Mouse (Mus musculus) cerebellum, adult 2 months (tissue): ENCODE measurements at regions not wholly inside any gene's neighbourhood (a gene's known extent, or its start where the extent isn't known, plus 50 kb on each side); places are given as distances from the start of the nearest gene placed in this dataset.

Source experiments
- DNase-seq, 2 experiments: peaks; one replicate each; pipeline ENCODE4 v3.0.0; 2021
- H3K27ac ChIP-seq: fragments of 200-500 bp; 2 replicates; pipeline ENCODE4 v1.5.1; 2012; ENCODE audit warnings: low read length, control low read depth, inconsistent platforms; ENCODE audit not compliant: insufficient read depth
- H3K27me3 ChIP-seq: fragments of 200-500 bp; 2 replicates; pipeline ENCODE4 v1.6.1; 2012; ENCODE audit warnings: inconsistent platforms, mild to moderate bottlenecking, low read length, moderate library complexity; ENCODE audit not compliant: control insufficient read depth, insufficient read depth
- H3K4me1 ChIP-seq: fragments of 200-500 bp; 2 replicates; pipeline ENCODE4 v1.6.1; 2011; ENCODE audit warnings: low read length; ENCODE audit not compliant: control insufficient read depth, insufficient read depth
- H3K4me3 ChIP-seq: fragments of 200-500 bp; replicated peaks from 2 replicates; pipeline ENCODE3; 2011; ENCODE audit warnings: mild to moderate bottlenecking, low read depth, low read length, control low read depth; ENCODE audit not compliant: insufficient read depth
- CTCF ChIP-seq: fragments of 200-500 bp; IDR thresholded peaks from 2 replicates; pipeline ENCODE4 v1.5.1; 2011; ENCODE audit warnings: low read depth, mild to moderate bottlenecking, control low read depth, low read length, moderate library complexity, borderline replicate concordance; ENCODE audit not compliant: insufficient read depth
- POLR2A ChIP-seq: fragments of 200-500 bp; IDR thresholded peaks from 2 replicates; pipeline ENCODE4 v1.6.1; 2011; ENCODE audit warnings: low read length, control low read depth, borderline replicate concordance; ENCODE audit not compliant: insufficient read depth
- WGBS: fragments of 180-500 bp; shearing (Covaris S2); methylation state at CpG from one replicate; pipeline ENCODE4 v1.1.7; 2018; 5-methylcytosine and 5-hydroxymethylcytosine counted together

DNA sequence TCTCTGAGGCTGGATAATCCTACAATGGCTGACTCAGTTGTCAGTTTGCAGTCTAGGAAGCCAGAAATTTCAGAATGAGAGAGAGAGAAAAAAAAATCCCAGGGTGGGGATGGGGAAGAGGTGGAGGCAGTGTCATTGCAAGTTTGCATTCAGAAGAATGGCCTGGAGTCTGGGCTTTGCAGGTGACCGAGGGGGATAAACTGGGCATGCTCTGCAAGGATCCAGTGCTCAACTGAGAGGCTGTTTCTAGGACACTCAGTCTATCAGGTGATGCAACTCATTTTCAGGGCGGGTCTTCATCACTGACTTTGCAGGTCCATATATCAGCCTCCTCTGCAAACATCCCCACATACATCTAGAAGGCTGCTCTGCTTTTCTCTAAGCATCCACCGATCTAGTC lies 256.7 kb downstream of the Dact1 start:
- Histone ChIP-seq H3K27me3 (no peaks in the 10 kb centered on the region), H3K4me3 (no peak overlapping the region), H3K27ac (no peak overlapping the region), H3K4me1 (no peaks in the 10 kb centered on the region)
- TF ChIP-seq CTCF (no peak), POLR2A (no peak)
- no peak for DNase-seq
- WGBS: 95% methylated on average over 3 of the region's 3 CpGs

DNA sequence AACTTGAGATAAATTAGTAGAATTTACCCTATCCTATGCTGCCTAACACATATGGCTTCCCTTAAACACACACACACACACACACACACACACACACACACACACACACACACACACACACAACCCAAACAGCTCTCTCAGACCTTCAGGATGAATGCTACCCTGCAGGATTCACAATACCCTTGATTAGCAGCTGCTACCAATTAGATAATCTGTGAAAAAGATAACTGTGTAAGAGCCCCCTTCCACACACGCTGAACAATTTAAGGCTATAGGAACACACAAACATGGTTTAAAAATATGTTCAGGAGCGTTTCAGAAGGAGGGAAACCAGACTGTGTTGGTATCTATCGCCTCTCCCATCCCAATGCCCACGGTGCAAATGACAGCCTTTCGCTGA lies 258.6 kb downstream of the Dact1 start:
- no peak for TF ChIP-seq CTCF
- H3K27ac ChIP-seq: no peak overlapping the region
- DNase-seq: no peak
- no peak overlapping the region for H3K4me3 ChIP-seq
- no peaks in the 10 kb centered on the region for H3K27me3 ChIP-seq
- 88% methylated on average over 5 of the region's 5 CpGs for WGBS
- H3K4me1 ChIP-seq: no peaks in the 10 kb centered on the region

DNA sequence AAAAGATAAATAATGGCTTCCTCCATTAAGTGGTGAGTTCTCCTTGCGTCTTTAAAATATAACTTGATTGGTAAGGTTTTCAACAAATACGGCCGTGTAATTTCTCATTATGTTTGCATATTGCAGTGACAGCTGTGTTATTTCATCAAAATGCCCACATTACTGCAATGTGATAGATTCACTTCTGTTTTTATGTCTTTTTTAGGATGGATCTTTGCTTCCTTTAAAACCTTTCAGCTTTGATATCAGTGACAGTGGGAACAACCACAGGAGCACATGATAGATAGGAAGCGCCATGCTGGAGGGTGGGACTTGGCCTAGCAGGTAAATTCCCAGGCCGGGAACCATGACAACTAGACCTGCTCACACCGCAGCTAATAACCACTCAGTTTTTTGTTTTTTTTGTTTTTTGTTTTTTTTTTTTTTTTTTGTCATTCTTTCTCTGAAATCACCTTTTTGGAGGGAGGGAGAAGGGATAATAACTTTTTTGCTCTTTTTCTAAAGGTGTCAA lies 259.3 kb downstream of the Dact1 start:
- H3K27ac ChIP-seq: no peak overlapping the region
- H3K4me1 ChIP-seq: no peaks in the 10 kb centered on the region
- DNase-seq: no peak
- TF ChIP-seq POLR2A (no peak), CTCF (no peak)
- H3K4me3 ChIP-seq: no peak overlapping the region
- H3K27me3 ChIP-seq: no peaks in the 10 kb centered on the region
- 89% methylated on average over 6 of the region's 6 CpGs for WGBS

DNA sequence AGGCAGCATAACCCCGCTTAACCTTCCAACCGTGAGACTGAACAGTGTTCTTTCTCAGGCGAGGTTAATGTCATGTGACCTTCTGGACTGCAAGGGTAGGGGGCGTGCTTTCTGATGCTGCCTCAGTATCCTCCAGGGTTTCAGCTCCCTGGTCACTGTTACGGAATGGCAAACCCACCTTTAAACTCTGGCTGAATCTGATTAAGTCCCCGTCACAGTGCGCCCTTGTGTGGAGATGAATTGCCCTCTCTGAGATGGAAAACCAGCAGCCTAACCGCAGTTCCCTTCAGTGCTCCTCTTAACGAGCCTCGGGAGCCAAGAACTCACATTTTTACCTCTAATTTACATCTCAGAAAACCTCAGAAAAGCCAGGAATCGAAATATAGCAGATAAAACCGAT lies 260.0 kb downstream of the Dact1 start:
- no peak overlapping the region for H3K4me3 ChIP-seq
- no peak for DNase-seq
- 68% methylated on average over 12 of the region's 12 CpGs for WGBS
- H3K27ac ChIP-seq: no peak overlapping the region
- H3K4me1 ChIP-seq: no peaks in the 10 kb centered on the region
- H3K27me3 ChIP-seq: no peaks in the 10 kb centered on the region
- TF ChIP-seq POLR2A (no peak), CTCF (no peak)

DNA sequence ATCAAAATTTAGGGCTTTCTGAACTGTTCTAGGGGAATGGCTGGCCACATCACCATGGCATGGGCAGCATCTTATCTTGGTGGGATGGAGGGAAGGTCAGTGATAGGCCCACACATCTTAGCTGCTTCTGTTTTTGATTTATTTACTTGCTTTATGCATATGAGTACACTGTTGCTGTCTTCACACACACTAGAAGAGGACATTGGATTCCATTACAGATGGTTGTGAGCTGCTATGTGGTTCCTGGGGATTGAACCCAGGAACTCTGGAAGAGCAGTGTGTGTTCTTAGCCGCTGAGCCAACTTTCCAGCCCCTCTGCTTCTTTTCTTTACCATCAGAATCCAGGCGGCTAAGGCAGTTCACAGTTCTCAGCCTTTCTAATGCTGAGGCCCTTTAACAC lies 260.4 kb downstream of the Dact1 start:
- Histone ChIP-seq H3K4me3 (no peak overlapping the region), H3K27me3 (no peaks in the 10 kb centered on the region), H3K4me1 (no peaks in the 10 kb centered on the region), H3K27ac (no peak overlapping the region)
- DNase-seq: no peak
- no peak for TF ChIP-seq CTCF
- TF ChIP-seq POLR2A: no peak
- 85% methylated on average over 2 of the region's 2 CpGs for WGBS

DNA sequence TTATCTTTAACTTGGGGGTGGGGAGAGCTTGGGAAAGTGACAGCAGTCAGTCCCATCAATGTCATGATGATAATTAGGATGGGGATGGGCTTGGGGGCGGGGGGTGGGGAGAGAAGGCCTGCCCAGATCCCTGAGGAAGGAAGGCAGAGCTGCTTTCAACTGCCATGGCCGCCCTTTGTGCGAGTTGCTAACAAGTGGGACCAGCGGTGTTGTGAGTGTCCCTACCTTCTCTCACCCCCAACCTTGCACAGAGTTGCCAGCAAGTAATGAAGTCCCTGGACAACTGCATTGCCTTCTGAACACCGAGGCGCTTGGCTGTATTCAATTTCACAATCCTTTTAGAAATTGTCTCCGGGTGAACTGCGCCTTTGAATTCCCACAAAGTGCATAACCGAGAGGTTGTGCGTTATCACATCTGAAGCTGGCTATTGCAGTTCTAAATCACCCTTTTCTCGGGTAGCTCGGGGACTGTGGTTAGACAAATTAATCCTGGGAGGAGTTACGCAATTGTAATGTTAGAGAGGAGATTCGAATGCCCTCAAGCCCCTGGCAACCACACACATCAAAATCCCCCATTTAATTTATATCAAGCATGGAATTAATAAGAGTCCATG lies 257.9 kb upstream of the Daam1 start:
- Histone ChIP-seq H3K4me3 (no peak overlapping the region), H3K27ac (no peak overlapping the region), H3K4me1 (no peaks in the 10 kb centered on the region), H3K27me3 (no peaks in the 10 kb centered on the region)
- TF ChIP-seq CTCF (no peak), POLR2A (no peak)
- 72% methylated on average over 14 of the region's 14 CpGs for WGBS
- no peak for DNase-seq

DNA sequence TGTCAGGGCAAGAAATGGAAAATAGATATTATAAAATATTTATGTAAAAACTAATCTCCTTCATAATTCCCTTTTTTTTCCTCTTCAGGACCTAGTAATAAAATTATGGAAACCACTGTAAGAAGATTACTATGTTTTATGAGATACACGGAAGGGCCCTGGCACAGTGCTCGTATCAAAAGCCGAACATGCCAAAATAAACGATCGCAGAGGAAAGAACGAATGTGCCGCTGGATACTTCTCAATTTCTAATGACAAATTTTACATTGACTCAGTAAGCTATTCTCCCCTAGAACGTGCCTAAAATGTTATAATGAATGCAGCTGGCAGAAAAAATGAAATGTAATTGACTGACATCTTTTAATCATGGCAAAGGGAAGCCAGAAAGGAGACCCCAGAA lies 257.4 kb upstream of the Daam1 start:
- TF ChIP-seq POLR2A (no peak), CTCF (no peak)
- Histone ChIP-seq H3K27me3 (no peaks in the 10 kb centered on the region), H3K4me3 (no peak overlapping the region), H3K27ac (no peak overlapping the region), H3K4me1 (no peaks in the 10 kb centered on the region)
- DNase-seq: no peak
- 79% methylated on average over 8 of the region's 8 CpGs for WGBS

DNA sequence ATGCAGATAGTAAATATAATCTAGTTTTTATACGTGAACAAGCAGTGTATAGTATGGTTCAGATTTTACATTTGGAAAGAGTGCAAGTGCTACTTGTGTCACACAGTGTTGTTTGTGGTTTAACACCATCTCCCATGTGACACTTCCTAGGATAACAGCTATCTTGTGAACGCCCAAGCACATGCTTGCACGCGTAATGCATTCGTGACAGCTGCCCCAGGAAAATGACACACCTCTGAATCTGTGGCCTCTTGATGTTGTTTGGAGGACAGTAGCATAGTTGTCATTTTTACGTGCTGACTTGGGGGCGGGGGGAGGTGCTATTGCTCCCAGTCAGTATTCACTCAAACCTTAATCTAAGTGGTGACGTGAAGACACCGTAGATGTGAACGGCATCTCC lies 256.2 kb upstream of the Daam1 start:
- WGBS: 93% methylated on average over 10 of the region's 10 CpGs
- Histone ChIP-seq H3K27me3 (no peaks in the 10 kb centered on the region; the same call in 1 of the 2 replicates), H3K27ac (no peak overlapping the region), H3K4me3 (no peak overlapping the region), H3K4me1 (no peaks in the 10 kb centered on the region)
- no peak for TF ChIP-seq POLR2A
- TF ChIP-seq CTCF: no peak
- DNase-seq: no peak
